Mouse (Mus musculus) olfactory bulb, adult 2 months (tissue): Measurements from ENCODE around the gene Crybg1.

ENCODE experiments used
- CTCF ChIP-seq: fragments of 200-500 bp; IDR thresholded peaks from 2 replicates; pipeline ENCODE4 v1.5.1; 2012; ENCODE audit warnings: low read depth, mild to moderate bottlenecking, low read length, moderate library complexity; ENCODE audit not compliant: insufficient read depth
- POLR2A ChIP-seq: fragments of 200-500 bp; IDR thresholded peaks from 2 replicates; pipeline ENCODE4 v1.6.1; 2012; ENCODE audit warnings: mild to moderate bottlenecking, low read depth, low read length, moderate library complexity; ENCODE audit not compliant: insufficient read depth

- TF ChIP-seq CTCF (no peak), POLR2A (no peak)
Observed at GRCm38 (mm10) chr10:44011408-44011807, 137.2 kb downstream of the Crybg1 start.
